26 mouse cellular contexts compared by ENCODE assay signal in genomic region chr7:48861796-48862195, GRCm38 (mm10). TPM values are rescaled to one million over a fixed set of nuclear protein-coding genes. Genes with fewer than 3 reads are reported as not detected.
A peak's percentile ranks its signal among the peaks of the same experiment; 100 is the strongest.
DNase-seq lines count a peak whose midpoint lies in the region; ATAC-seq and TF ChIP-seq lines count a peak whose summit lies in the region.
"Had no signal": no experiment of that assay in that cellular context is flagged by ENCODE, and none has a peak within 500 bp of the region (broad histone marks: within the 10 kb centered on the region; RNA-seq: fewer than 3 reads in every experiment).

No protein-coding gene starts in this region.

- no peak overlapping the region for H3K4me2 ChIP-seq in liver, embryonic 13.5 days
- H3K4me2 ChIP-seq in liver, embryonic 11.5 days = no peak overlapping the region
- H3K4me2 ChIP-seq in myocyte (ENCODE audit: low read depth) = no peak overlapping the region
- H3K4me2 ChIP-seq: embryonic facial prominence, embryonic 12.5 days; forebrain, embryonic 13.5 days; forebrain, embryonic 15.5 days had no signal

- H3K36me3 ChIP-seq in liver, embryonic 13.5 days = peaks cover 31% of the 10 kb centered on the region
- H3K36me3 ChIP-seq in liver, embryonic 11.5 days (ENCODE audit: control insufficient read depth, insufficient read depth, low read length) = peaks cover 9% of the 10 kb centered on the region
- H3K36me3 ChIP-seq in megakaryocyte, embryonic 14.5 days (replicated peaks; ENCODE audit: low read length) = peaks cover 36% of the 10 kb centered on the region
- peaks cover 21% of the 10 kb centered on the region for H3K36me3 ChIP-seq in myocyte (ENCODE audit: control insufficient read depth, insufficient read depth)
- H3K36me3 ChIP-seq: forebrain, embryonic 15.5 days had no signal

- H3K27ac ChIP-seq in liver, embryonic 13.5 days = no peak overlapping the region
- H3K27ac ChIP-seq in liver, embryonic 11.5 days (ENCODE audit: low read depth, low read length) = no peak overlapping the region
- H3K27ac ChIP-seq: embryonic facial prominence, embryonic 10.5 days; embryonic facial prominence, embryonic 12.5 days; forebrain, embryonic 13.5 days; forebrain, embryonic 15.5 days had no signal

- 0 out of 2 replicates have a peak, but pooled peaks have one; percentile 14 for ATAC-seq in liver, embryonic 13.5 days (ENCODE audit: low read depth)
- no peak for ATAC-seq in liver, embryonic 11.5 days (replicated peaks; ENCODE audit: low FRiP score)
- ATAC-seq in megakaryocyte, adult 5-6 weeks (ENCODE audit: poor library complexity, severe bottlenecking) = no peak
- ATAC-seq: CD4-positive, CD25-positive, alpha-beta regulatory T cell, adult 4 months; forebrain, embryonic 13.5 days; forebrain, embryonic 15.5 days had no signal

- H3K4me3 ChIP-seq in liver, embryonic 13.5 days (replicated peaks) = no peak overlapping the region
- H3K4me3 ChIP-seq in liver, embryonic 11.5 days (ENCODE audit: low read depth, low read length) = no peak overlapping the region
- peak overlapping the region; percentile 55 for H3K4me3 ChIP-seq in megakaryocyte, embryonic 14.5 days (replicated peaks)
- H3K4me3 ChIP-seq in myocyte = no peak overlapping the region
- H3K4me3 ChIP-seq: embryonic facial prominence, embryonic 10.5 days; embryonic facial prominence, embryonic 12.5 days; forebrain, embryonic 13.5 days; forebrain, embryonic 15.5 days had no signal

- H3ac ChIP-seq in myocyte (ENCODE audit: control insufficient read depth, insufficient read length) = no peak overlapping the region

- DNase-seq in heart, adult 11 months = peak; percentile 53
- DNase-seq in heart, adult 8-10 months (ENCODE audit: low spot score) = no peak
- no peak for DNase-seq in liver, embryonic 13.5 days
- DNase-seq in liver, embryonic 11.5 days (ENCODE audit: low spot score) = no peak
- DNase-seq in adrenal gland, postnatal 36 days = no peak
- DNase-seq: adrenal gland, adult 2 months; adrenal gland, postnatal 10 days; adrenal gland, postnatal 25 days; B cell, adult 2 months; cerebellum, adult 11-12 months; cerebellum, adult 2 months; cerebellum, adult 9-10 months; cerebellum, postnatal 10 days; cerebellum, postnatal 25 days had no signal

- no peak overlapping the region for H3K9ac ChIP-seq in liver, embryonic 13.5 days
- H3K9ac ChIP-seq in liver, embryonic 11.5 days (ENCODE audit: low read depth, low read length) = no peak overlapping the region
- H3K9ac ChIP-seq: embryonic facial prominence, embryonic 12.5 days; forebrain, embryonic 13.5 days; forebrain, embryonic 15.5 days had no signal

- 59% methylated on average over 4 of the region's 4 CpGs for WGBS in liver, embryonic 13.5 days (ENCODE audit: insufficient replicate concordance)
- WGBS in liver, embryonic 11.5 days = 80% methylated on average over 4 of the region's 4 CpGs

- peaks cover 31% of the 10 kb centered on the region for H3K4me1 ChIP-seq in liver, embryonic 13.5 days (replicated peaks)
- H3K4me1 ChIP-seq in liver, embryonic 11.5 days (replicated peaks; ENCODE audit: control insufficient read depth, insufficient read depth, low read length) = peaks cover 4% of the 10 kb centered on the region; the same call in 1 of the 2 replicates
- peaks cover 89% of the 10 kb centered on the region for H3K4me1 ChIP-seq in megakaryocyte, embryonic 14.5 days
- H3K4me1 ChIP-seq: embryonic facial prominence, embryonic 10.5 days; embryonic facial prominence, embryonic 12.5 days; forebrain, embryonic 13.5 days; forebrain, embryonic 15.5 days had no signal

- no peaks in the 10 kb centered on the region for H3K27me3 ChIP-seq in liver, embryonic 13.5 days
- no peaks in the 10 kb centered on the region for H3K27me3 ChIP-seq in liver, embryonic 11.5 days (replicated peaks; ENCODE audit: control insufficient read depth, insufficient read depth, low read length)
- H3K27me3 ChIP-seq in megakaryocyte, embryonic 14.5 days (replicated peaks) = no peaks in the 10 kb centered on the region
- no peaks in the 10 kb centered on the region for H3K27me3 ChIP-seq in myocyte (ENCODE audit: control insufficient read depth, insufficient read depth, insufficient read length)
- H3K27me3 ChIP-seq: CH12.LX; embryonic facial prominence, embryonic 12.5 days; forebrain, embryonic 13.5 days; forebrain, embryonic 15.5 days had no signal

- H3K9me3 ChIP-seq in liver, embryonic 13.5 days (replicated peaks) = no peaks in the 10 kb centered on the region
- H3K9me3 ChIP-seq in liver, embryonic 11.5 days (ENCODE audit: control insufficient read depth, low read length) = no peaks in the 10 kb centered on the region
- no peaks in the 10 kb centered on the region for H3K9me3 ChIP-seq in megakaryocyte, embryonic 14.5 days
- H3K9me3 ChIP-seq: embryonic facial prominence, embryonic 10.5 days; embryonic facial prominence, embryonic 12.5 days; forebrain, embryonic 13.5 days; forebrain, embryonic 15.5 days; G1E had no signal

- TF ChIP-seq POLR2A in myocyte (IDR thresholded peaks at IDR 0.05; ENCODE audit: insufficient read length, low read depth) = no peak

- no peaks in the 10 kb centered on the region for H3K79me2 ChIP-seq in myocyte (ENCODE audit: control insufficient read depth, insufficient read depth)

TF ChIP-seq in myocyte, 11 proteins besides CTCF, POLR2A, EP300 and RAD21:
- TF ChIP-seq POLR2AphosphoS2 (IDR thresholded peaks at IDR 0.05; ENCODE audit: insufficient read length, low read depth) = peak; percentile 35
- TF ChIP-seq CEBPB (IDR thresholded peaks at IDR 0.05; ENCODE audit: insufficient read depth, poor library complexity, severe bottlenecking) = no peak

RNA-seq across cellular contexts. Expression of gene Csrp3, which starts 14.0 kb away (rescaled TPM):
- 1,000 to 10,000 TPM; 2,121 to 2,549 (median 2,255) TPM for total RNA-seq in heart, adult 8-10 months (2022)
- 1.1 and 3.6 TPM in 2 replicates for polyA plus RNA-seq in liver, embryonic 13.5 days (2015; fragmentation: Nextera tagmentation; extraction: Ambion mirVana)
- polyA plus RNA-seq in liver, embryonic 11.5 days (2014; fragmentation: Nextera tagmentation; extraction: Ambion mirVana) = 5.1 and 14.4 TPM in 2 replicates
- 1.4 TPM in 1 of 2 replicates, not detected in the other for polyA plus RNA-seq in megakaryocyte, embryonic 14.5 days (2012; ENCODE audit: insufficient read depth, low replicate concordance)
- total RNA-seq in megakaryocyte, adult 5-6 weeks (2015) = 10.7 and 12.1 TPM in 2 replicates
- 9.2 and 12.2 TPM in 2 replicates for total RNA-seq in megakaryocyte, adult 5-6 weeks (2017)
- 158 TPM for polyA plus RNA-seq in myocyte (2012; fragmentation: generic; extraction: Trizol)
- not detected for total RNA-seq in adrenal gland, postnatal 36 days (2021)
- total RNA-seq: adrenal gland, adult 2 months; adrenal gland, postnatal 25 days; G1E had no signal
- polyA plus RNA-seq: adrenal gland, adult 2 months; CD4-positive, CD25-positive, alpha-beta regulatory T cell, adult 4 months; cerebellum, adult 2 months; cortical plate, adult 2 months; forebrain, embryonic 11.5 days; forebrain, embryonic 13.5 days; G1E had no signal

RNA-seq across cellular contexts. Expression of gene E2f8, which starts 19.6 kb away (rescaled TPM):
- 1 to 10 TPM in 3 of 4 experiments, under 1 TPM in 1; 0.87 to 2.1 (median 1.2) TPM for total RNA-seq in heart, adult 8-10 months (2022)
- 25.2 and 33.8 TPM in 2 replicates for polyA plus RNA-seq in liver, embryonic 13.5 days (2015; fragmentation: Nextera tagmentation; extraction: Ambion mirVana)
- 37.2 and 37.8 TPM in 2 replicates for polyA plus RNA-seq in liver, embryonic 11.5 days (2014; fragmentation: Nextera tagmentation; extraction: Ambion mirVana)
- 23.0 and 25.1 TPM in 2 replicates for polyA plus RNA-seq in megakaryocyte, embryonic 14.5 days (2012; ENCODE audit: insufficient read depth, low replicate concordance)
- 129 and 131 TPM in 2 replicates for total RNA-seq in megakaryocyte, adult 5-6 weeks (2015)
- 40.6 and 49.7 TPM in 2 replicates for total RNA-seq in megakaryocyte, adult 5-6 weeks (2017)
- polyA plus RNA-seq in myocyte (2012; fragmentation: generic; extraction: Trizol) = 19.7 TPM
- total RNA-seq in adrenal gland, postnatal 36 days (2021) = 1 to 10 TPM; 1.9 to 2.2 TPM

RNA-seq across cellular contexts. Expression of gene Nav2, which starts 46.7 kb away (rescaled TPM):
- 10 to 100 TPM; 31.3 to 55.8 (median 41.0) TPM for total RNA-seq in heart, adult 8-10 months (2022)
- polyA plus RNA-seq in liver, embryonic 13.5 days (2015; fragmentation: Nextera tagmentation; extraction: Ambion mirVana) = 1.8 and 1.9 TPM in 2 replicates
- polyA plus RNA-seq in liver, embryonic 11.5 days (2014; fragmentation: Nextera tagmentation; extraction: Ambion mirVana) = 6.2 TPM in 2 replicates
- polyA plus RNA-seq in megakaryocyte, embryonic 14.5 days (2012; ENCODE audit: insufficient read depth, low replicate concordance) = 1.2 and 1.3 TPM in 2 replicates
- 9.8 and 10.5 TPM in 2 replicates for total RNA-seq in megakaryocyte, adult 5-6 weeks (2015)
- 4.6 and 7.2 TPM in 2 replicates for total RNA-seq in megakaryocyte, adult 5-6 weeks (2017)
- 21.9 TPM for polyA plus RNA-seq in myocyte (2012; fragmentation: generic; extraction: Trizol)
- 1 to 10 TPM; 6.4 to 8.7 TPM for total RNA-seq in adrenal gland, postnatal 36 days (2021)
- polyA plus RNA-seq: G1E had no signal

Comparison
In these comparisons a context has a peak if more than half of its experiments do, and no peak if none do; other contexts are left out.
1. RNA of gene Csrp3, which starts 14.0 kb away (polyA plus RNA-seq): 158 TPM in myocyte (single experiment); 5.1 to 14.4 TPM in liver, embryonic 11.5 days, 1.4 TPM in megakaryocyte, embryonic 14.5 days and 1.1 to 3.6 TPM in liver, embryonic 13.5 days; every median in the first group is over 10 times any median in the second.